Mouse (Mus musculus) stomach, embryonic 14.5 days (tissue): ENCODE results near the gene Postn. TPM values are rescaled to one million over a fixed set of nuclear protein-coding genes. Genes with fewer than 3 reads are reported as not detected.

Source experiments
- ATAC-seq: fragments of 200-750 bp; cut with Nextera tagmentation; 2 replicates; pipeline ENCODE4 v1.8.0; 2017; ENCODE audit warnings: low read depth, moderate TSS enrichment; ENCODE audit not compliant: insufficient number of reproducible peaks, insufficient read depth, low FRiP score
- H3K27ac ChIP-seq: fragments of 300-500 bp; sonication (generic); 2 replicates; pipeline ENCODE4 v1.5.1; 2014; ENCODE audit warnings: mild to moderate bottlenecking, low read length, moderate library complexity, mixed read lengths
- H3K27me3 ChIP-seq: fragments of 300-500 bp; sonication (generic); 2 replicates; pipeline ENCODE4 v1.6.1; 2014; ENCODE audit warnings: low read length, control low read depth, mixed read lengths; ENCODE audit not compliant: control insufficient read depth, insufficient read depth
- H3K36me3 ChIP-seq: fragments of 300-500 bp; sonication (generic); 2 replicates; pipeline ENCODE4 v1.6.1; 2014; ENCODE audit warnings: mild to moderate bottlenecking, control low read depth, low read length, moderate library complexity, mixed read lengths; ENCODE audit not compliant: control insufficient read depth, insufficient read depth
- H3K4me1 ChIP-seq: fragments of 300-500 bp; sonication (generic); 2 replicates; pipeline ENCODE4 v1.6.1; 2014; ENCODE audit warnings: low read length, control low read depth, mixed read lengths; ENCODE audit not compliant: control insufficient read depth, insufficient read depth
- H3K4me2 ChIP-seq: fragments of 300-500 bp; sonication (generic); replicated peaks from 2 replicates; pipeline ENCODE4 v1.6.1; 2014; ENCODE audit warnings: low read depth, low read length, control low read depth
- H3K4me3 ChIP-seq: fragments of 300-500 bp; sonication (generic); 2 replicates; pipeline ENCODE4 v1.5.1; 2014; ENCODE audit warnings: low read depth, low read length, control low read depth
- H3K9ac ChIP-seq: fragments of 300-500 bp; sonication (generic); replicated peaks from 2 replicates; pipeline ENCODE4 v1.6.1; 2014; ENCODE audit warnings: low read depth, mild to moderate bottlenecking, control low read depth, low read length, moderate library complexity, mixed read lengths
- H3K9me3 ChIP-seq: fragments of 300-500 bp; sonication (generic); 2 replicates; pipeline ENCODE4 v1.6.1; 2016; ENCODE audit warnings: low read depth, low read length, control low read depth; ENCODE audit not compliant: control insufficient read depth
- whole genome bisulfite sequencing: fragments of 180-500 bp; shearing (Covaris S2); extraction: QIAGEN DNeasy Blood & Tissue Kit; methylation state at CpG from one replicate; pipeline ENCODE4 v1.1.7; 2014; 5-methylcytosine and 5-hydroxymethylcytosine counted together
- polyA plus RNA-seq: library from polyadenylated mRNA; unstranded; fragments of >200 nt; fragmentation: Nextera tagmentation; extraction: Ambion mirVana; gene quantifications from 2 replicates; pipeline ENCODE4 v1.2.1, GENCODE M21; 2014

Gene Postn
- polyA plus RNA-seq, 1 experiment from 2014 or later, result 53.7 TPM

DNA sequence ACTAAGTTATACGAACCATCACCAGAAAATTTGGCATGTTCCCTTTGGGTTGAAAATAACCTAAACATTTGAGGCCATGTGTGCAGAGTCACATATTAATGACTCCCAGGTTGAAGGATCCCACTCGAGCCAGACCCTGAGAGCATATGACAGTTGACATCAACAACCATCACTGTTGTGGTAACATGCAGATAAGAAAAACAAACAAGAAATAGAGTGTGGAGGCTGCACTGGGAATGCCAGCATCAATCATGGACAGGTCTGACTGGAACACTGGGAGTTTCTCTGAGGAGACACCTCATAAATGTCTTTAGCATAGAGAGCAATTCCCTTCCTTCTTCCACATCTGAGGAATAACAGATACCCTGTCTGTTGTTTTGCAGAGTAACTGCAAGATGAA lies 45.7 kb downstream of the Postn start:
- WGBS, result 24% methylated on average over 2 of the region's 2 CpGs
- Histone ChIP-seq H3K27me3 (no peaks in the 10 kb centered on the region), H3K9ac (no peak overlapping the region), H3K4me1 (no peaks in the 10 kb centered on the region), H3K4me2 (no peak overlapping the region), H3K36me3 (no peaks in the 10 kb centered on the region), H3K27ac (no peak overlapping the region), H3K4me3 (no peak overlapping the region), H3K9me3 (no peaks in the 10 kb centered on the region)
- ATAC-seq, result no peak

GRCm38 (mm10) chr3:54411052-54411451 lies 50.1 kb downstream of the Postn start:
- H3K27ac ChIP-seq, result no peak overlapping the region
- no peaks in the 10 kb centered on the region for H3K36me3 ChIP-seq
- no peak overlapping the region for H3K4me3 ChIP-seq
- ATAC-seq, result no peak
- H3K9ac ChIP-seq, result no peak overlapping the region
- H3K27me3 ChIP-seq, result no peaks in the 10 kb centered on the region
- H3K9me3 ChIP-seq, result no peaks in the 10 kb centered on the region
- H3K4me1 ChIP-seq, result no peaks in the 10 kb centered on the region
- H3K4me2 ChIP-seq, result no peak overlapping the region
- WGBS, result 81% methylated on average over 3 of the region's 3 CpGs

DNA sequence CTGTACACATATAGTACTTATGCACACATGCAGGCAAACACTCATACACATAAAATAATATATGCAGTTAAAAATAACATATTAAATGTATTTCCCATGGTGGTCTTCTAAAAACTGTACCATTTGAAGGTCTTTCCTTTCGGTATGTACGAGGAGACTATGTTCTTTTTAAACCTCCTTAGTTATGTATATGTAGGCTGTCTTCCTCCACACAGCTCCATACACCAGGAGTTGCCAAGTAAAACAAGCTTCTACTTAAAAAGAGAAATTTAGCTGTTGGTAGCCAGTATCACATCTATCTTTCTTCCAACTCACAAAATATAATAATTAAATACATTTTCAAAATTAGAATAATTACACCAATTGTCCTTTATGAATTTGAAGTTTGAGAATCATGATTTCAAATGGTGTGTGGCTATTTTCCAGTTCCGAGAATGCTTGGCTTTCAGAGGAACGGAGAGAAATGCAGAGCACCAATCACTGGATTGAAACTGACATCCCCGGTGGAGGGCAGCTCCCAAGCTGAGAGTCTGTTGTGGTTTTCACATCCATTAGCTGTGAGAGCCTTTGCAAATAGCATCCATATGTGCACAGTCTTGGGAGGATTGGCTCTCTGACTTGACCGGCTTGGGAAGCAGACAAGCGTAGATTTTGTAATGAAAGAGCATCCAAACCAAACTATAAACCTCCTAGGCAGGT lies 52.1 kb downstream of the Postn start:
- no peak for ATAC-seq
- Histone ChIP-seq H3K9ac (no peak overlapping the region), H3K4me2 (no peak overlapping the region), H3K4me1 (0 out of 2 replicates have a peak, but pooled peaks cover 3% of the 10 kb centered on the region), H3K9me3 (no peaks in the 10 kb centered on the region), H3K4me3 (no peak overlapping the region), H3K27me3 (no peaks in the 10 kb centered on the region), H3K27ac (no peak overlapping the region), H3K36me3 (no peaks in the 10 kb centered on the region)
- 67% methylated on average over 7 of the region's 7 CpGs for WGBS

DNA sequence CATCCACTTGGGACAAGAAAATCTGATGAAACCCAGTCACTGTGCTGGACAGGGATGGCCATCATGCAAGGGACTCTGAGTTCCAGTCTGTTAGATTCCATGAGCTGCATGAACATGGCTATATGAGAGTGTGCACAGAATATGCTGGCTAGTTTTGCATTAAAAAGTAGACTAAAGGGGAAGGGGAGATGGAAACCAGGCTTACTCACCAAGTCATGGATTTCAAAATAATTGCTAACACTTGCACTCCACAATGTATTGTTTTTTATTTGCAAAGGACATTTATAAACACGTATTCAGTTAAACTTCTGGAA lies 52.6 kb downstream of the Postn start:
- no peaks in the 10 kb centered on the region for H3K27me3 ChIP-seq
- no peak overlapping the region for H3K9ac ChIP-seq
- H3K4me3 ChIP-seq, result no peak overlapping the region
- H3K27ac ChIP-seq, result no peak overlapping the region
- ATAC-seq, result no peak
- H3K9me3 ChIP-seq, result no peaks in the 10 kb centered on the region
- H3K36me3 ChIP-seq, result no peaks in the 10 kb centered on the region
- H3K4me1 ChIP-seq, result 0 out of 2 replicates have a peak, but pooled peaks cover 3% of the 10 kb centered on the region
- WGBS, result 70% methylated on average over 1 of the region's 1 CpGs
- no peak overlapping the region for H3K4me2 ChIP-seq

GRCm38 (mm10) chr3:54414386-54414785 lies 53.5 kb downstream of the Postn start:
- no peaks in the 10 kb centered on the region for H3K27me3 ChIP-seq
- 71% methylated on average over 1 of the region's 1 CpGs for WGBS
- H3K27ac ChIP-seq, result no peak overlapping the region

GRCm38 (mm10) chr3:54417833-54418386 lies 57.0 kb downstream of the Postn start:
- H3K9ac ChIP-seq, result no peak overlapping the region
- no peak overlapping the region for H3K4me3 ChIP-seq
- no peaks in the 10 kb centered on the region for H3K9me3 ChIP-seq
- no peak overlapping the region for H3K27ac ChIP-seq
- 0 out of 2 replicates have a peak, but pooled peaks cover 3% of the 10 kb centered on the region for H3K4me1 ChIP-seq
- ATAC-seq, result no peak
- no peaks in the 10 kb centered on the region for H3K36me3 ChIP-seq
- WGBS, result 31% methylated on average over 6 of the region's 6 CpGs
- H3K4me2 ChIP-seq, result no peak overlapping the region
- no peaks in the 10 kb centered on the region for H3K27me3 ChIP-seq

More at GRCm38 (mm10) chr3:54414386-54414785, 53.5 kb downstream of the Postn start:
- no peak overlapping the region for H3K4me2 ChIP-seq
- 0 out of 2 replicates have a peak, but pooled peaks cover 3% of the 10 kb centered on the region for H3K4me1 ChIP-seq
- no peak for ATAC-seq
- no peaks in the 10 kb centered on the region for H3K36me3 ChIP-seq
- H3K9me3 ChIP-seq, result no peaks in the 10 kb centered on the region
- no peak overlapping the region for H3K9ac ChIP-seq
- H3K4me3 ChIP-seq, result no peak overlapping the region

GRCm38 (mm10) chr3:54420189-54420928 lies 59.5 kb downstream of the Postn start:
- H3K4me1 ChIP-seq, result 0 out of 2 replicates have a peak, but pooled peaks cover 3% of the 10 kb centered on the region
- WGBS, result 67% methylated on average over 10 of the region's 10 CpGs
- no peaks in the 10 kb centered on the region for H3K36me3 ChIP-seq
- H3K9ac ChIP-seq, result no peak overlapping the region
- no peaks in the 10 kb centered on the region for H3K27me3 ChIP-seq
- no peak for ATAC-seq
- no peaks in the 10 kb centered on the region for H3K9me3 ChIP-seq
- H3K4me3 ChIP-seq, result no peak overlapping the region
- H3K4me2 ChIP-seq, result no peak overlapping the region
- no peak overlapping the region for H3K27ac ChIP-seq

DNA sequence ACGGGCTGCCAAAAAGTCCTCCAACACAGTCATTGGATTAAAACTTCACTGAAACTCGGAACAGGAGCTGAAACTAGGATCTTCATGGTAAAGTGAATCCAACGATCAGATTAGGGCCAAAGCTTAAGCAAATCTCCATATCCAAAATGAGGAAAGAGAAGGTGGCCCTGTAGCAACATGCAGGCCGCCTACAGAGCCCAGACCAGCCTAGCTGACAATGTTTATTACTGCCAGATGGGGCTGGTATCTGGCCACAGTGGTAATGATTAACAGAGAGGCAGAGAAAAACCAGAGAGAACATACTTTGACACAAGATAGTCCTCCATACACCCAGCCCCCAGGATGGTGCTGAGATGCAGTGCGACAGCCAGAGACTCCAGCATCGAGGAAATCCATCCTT lies 60.1 kb downstream of the Postn start:
- Histone ChIP-seq H3K27me3 (no peaks in the 10 kb centered on the region), H3K9me3 (no peaks in the 10 kb centered on the region), H3K36me3 (no peaks in the 10 kb centered on the region), H3K4me1 (0 out of 2 replicates have a peak, but pooled peaks cover 3% of the 10 kb centered on the region), H3K4me2 (no peak overlapping the region), H3K27ac (no peak overlapping the region), H3K9ac (no peak overlapping the region), H3K4me3 (no peak overlapping the region)
- 76% methylated on average over 6 of the region's 6 CpGs for WGBS
- no peak for ATAC-seq
